Mouse (Mus musculus): ENCODE data around the gene Il2ra. TPM values are rescaled to one million over a fixed set of nuclear protein-coding genes. Genes with fewer than 3 reads are reported as not detected.
A peak's percentile ranks its signal among the peaks of the same experiment; 100 is the strongest.
"Not testable (repeated sequence)": the region's sequence is repeated elsewhere in the genome, so short reads cannot be mapped to it uniquely, and the experiment has no call there.

Il2ra gene
- polyA plus RNA-seq (2015; fragmentation: Nextera tagmentation; extraction: Ambion mirVana), result 1.9 and 3.1 TPM in 2 replicates

- H3K4me3 ChIP-seq (ENCODE audit: low read length), result no peak within 1 kb of the TSS
These were observed at the start of gene Il2ra for GRCm38 (mm10) chr2:11642451-11642941. Gene Il2ra, plus strand, starts transcription at chr2:11642807.

GRCm38 (mm10) chr2:11596690-11597089 is 45.9 kb upstream of the Il2ra start:
- no peak overlapping the region for H3K4me2 ChIP-seq (ENCODE audit: low read depth, low read length)

More at GRCm38 (mm10) chr2:11642451-11642941, at the start of gene Il2ra:
- H3K9me3 ChIP-seq (ENCODE audit: control insufficient read depth, low read length), result no peaks in the 10 kb centered on the region
- no peak within 1 kb of the TSS for H3K27ac ChIP-seq (ENCODE audit: low read length)
- no peaks in the 10 kb centered on the region for H3K36me3 ChIP-seq (ENCODE audit: control insufficient read depth, insufficient read depth, low read length)
- no peaks in the 10 kb centered on the region for H3K4me1 ChIP-seq (replicated peaks; ENCODE audit: control insufficient read depth, insufficient read depth, low read length)
- ATAC-seq (ENCODE audit: low read depth), result no peak
- H3K27me3 ChIP-seq (ENCODE audit: control insufficient read depth, insufficient read depth, low read depth, low read length), result no peaks in the 10 kb centered on the region
- no peak within 1 kb of the TSS for H3K4me2 ChIP-seq (ENCODE audit: low read depth, low read length)
- H3K9ac ChIP-seq (ENCODE audit: low read length), result no peak within 1 kb of the TSS
- WGBS, result 77% methylated on average over 3 of the region's 3 CpGs

GRCm38 (mm10) chr2:11597906-11598305 is 44.7 kb upstream of the Il2ra start:
- no peaks in the 10 kb centered on the region for H3K27me3 ChIP-seq (ENCODE audit: control insufficient read depth, insufficient read depth, low read depth, low read length)
- H3K4me3 ChIP-seq (ENCODE audit: low read length), result no peak overlapping the region
- H3K9me3 ChIP-seq (ENCODE audit: control insufficient read depth, low read length), result no peaks in the 10 kb centered on the region
- H3K27ac ChIP-seq (ENCODE audit: low read length), result no peak overlapping the region
- WGBS, result 97% methylated on average over 7 of the region's 7 CpGs
- H3K4me1 ChIP-seq (replicated peaks; ENCODE audit: control insufficient read depth, insufficient read depth, low read length), result peaks cover 7% of the 10 kb centered on the region
- H3K9ac ChIP-seq (ENCODE audit: low read length), result no peak overlapping the region
- no peak overlapping the region for H3K4me2 ChIP-seq (ENCODE audit: low read depth, low read length)
- ATAC-seq (ENCODE audit: low read depth), result no peak
- peaks cover 36% of the 10 kb centered on the region for H3K36me3 ChIP-seq (ENCODE audit: control insufficient read depth, insufficient read depth, low read length)

More at GRCm38 (mm10) chr2:11596690-11597089, 45.9 kb upstream of the Il2ra start:
- H3K27me3 ChIP-seq (ENCODE audit: control insufficient read depth, insufficient read depth, low read depth, low read length), result no peaks in the 10 kb centered on the region
- H3K4me3 ChIP-seq (ENCODE audit: low read length), result no peak overlapping the region
- WGBS, result 77% methylated on average over 2 of the region's 2 CpGs
- peaks cover 2% of the 10 kb centered on the region for H3K4me1 ChIP-seq (replicated peaks; ENCODE audit: control insufficient read depth, insufficient read depth, low read length)
- H3K27ac ChIP-seq (ENCODE audit: low read length), result no peak overlapping the region
- no peak for ATAC-seq (ENCODE audit: low read depth)
- H3K9ac ChIP-seq (ENCODE audit: low read length), result no peak overlapping the region
- H3K36me3 ChIP-seq (ENCODE audit: control insufficient read depth, insufficient read depth, low read length), result peaks cover 48% of the 10 kb centered on the region
- no peaks in the 10 kb centered on the region for H3K9me3 ChIP-seq (ENCODE audit: control insufficient read depth, low read length)

- WGBS, result 70% methylated on average over 6 of the region's 6 CpGs
- no peak for ATAC-seq (ENCODE audit: low read depth)
These were observed 40.8 kb upstream of the Il2ra start for GRCm38 (mm10) chr2:11601795-11602194.

GRCm38 (mm10) chr2:11602506-11603489 is 39.8 kb upstream of the Il2ra start:
- Histone ChIP-seq H3K27ac (ENCODE audit: low read length) (peak overlapping the region; percentile 55; the same call in 1 of the 2 replicates), H3K9ac (ENCODE audit: low read length) (peak overlapping the region; percentile 99), H3K4me3 (ENCODE audit: low read length) (peak overlapping the region; percentile 97), H3K36me3 (ENCODE audit: control insufficient read depth, insufficient read depth, low read length) (0 out of 2 replicates have a peak, but pooled peaks cover 3% of the 10 kb centered on the region), H3K9me3 (ENCODE audit: control insufficient read depth, low read length) (no peaks in the 10 kb centered on the region), H3K27me3 (ENCODE audit: control insufficient read depth, insufficient read depth, low read depth, low read length) (no peaks in the 10 kb centered on the region), H3K4me2 (ENCODE audit: low read depth, low read length) (peak overlapping the region; percentile 63), H3K4me1 (replicated peaks; ENCODE audit: control insufficient read depth, insufficient read depth, low read length) (peaks cover 7% of the 10 kb centered on the region)
- WGBS, result under 1% methylated on average over 67 of the region's 78 CpGs
- peak; percentile 99 for ATAC-seq (ENCODE audit: low read depth)

More at GRCm38 (mm10) chr2:11601795-11602194, 40.8 kb upstream of the Il2ra start:
- H3K4me2 ChIP-seq (ENCODE audit: low read depth, low read length), result peak overlapping the region; percentile 63
- H3K9ac ChIP-seq (ENCODE audit: low read length), result peak overlapping the region; percentile 99
- no peaks in the 10 kb centered on the region for H3K27me3 ChIP-seq (ENCODE audit: control insufficient read depth, insufficient read depth, low read depth, low read length)
- H3K9me3 ChIP-seq (ENCODE audit: control insufficient read depth, low read length), result no peaks in the 10 kb centered on the region
- H3K4me3 ChIP-seq (ENCODE audit: low read length), result peak overlapping the region; percentile 97
- H3K27ac ChIP-seq (ENCODE audit: low read length), result no peak overlapping the region
- peaks cover 7% of the 10 kb centered on the region for H3K4me1 ChIP-seq (replicated peaks; ENCODE audit: control insufficient read depth, insufficient read depth, low read length)
- peaks cover 9% of the 10 kb centered on the region; the same call in 1 of the 2 replicates for H3K36me3 ChIP-seq (ENCODE audit: control insufficient read depth, insufficient read depth, low read length)

- peak within 1 kb of the TSS; percentile 97 for H3K4me3 ChIP-seq (ENCODE audit: low read length)
- H3K27ac ChIP-seq (ENCODE audit: low read length), result peak within 1 kb of the TSS; percentile 55; the same call in 1 of the 2 replicates
- 87% methylated on average over 5 of the region's 5 CpGs for WGBS
- H3K9me3 ChIP-seq (ENCODE audit: control insufficient read depth, low read length), result no peaks in the 10 kb centered on the region
- H3K27me3 ChIP-seq (ENCODE audit: control insufficient read depth, insufficient read depth, low read depth, low read length), result no peaks in the 10 kb centered on the region
- peak within 1 kb of the TSS; percentile 99 for H3K9ac ChIP-seq (ENCODE audit: low read length)
- ATAC-seq (ENCODE audit: low read depth), result no peak
- 0 out of 2 replicates have a peak, but pooled peaks cover 2% of the 10 kb centered on the region for H3K36me3 ChIP-seq (ENCODE audit: control insufficient read depth, insufficient read depth, low read length)
- H3K4me2 ChIP-seq (ENCODE audit: low read depth, low read length), result peak within 1 kb of the TSS; percentile 63
- H3K4me1 ChIP-seq (replicated peaks; ENCODE audit: control insufficient read depth, insufficient read depth, low read length), result peaks cover 7% of the 10 kb centered on the region
These were observed 38.6 kb upstream of the Il2ra start, which contains the start of gene Rbm17 for GRCm38 (mm10) chr2:11604053-11604452. Gene Rbm17, minus strand, starts transcription at chr2:11604153.

GRCm38 (mm10) chr2:11604911-11605310 is 37.7 kb upstream of the Il2ra start:
- no peak for ATAC-seq (ENCODE audit: low read depth)
- H3K9ac ChIP-seq (ENCODE audit: low read length), result no peak overlapping the region
- H3K9me3 ChIP-seq (ENCODE audit: control insufficient read depth, low read length), result no peaks in the 10 kb centered on the region
- H3K4me2 ChIP-seq (ENCODE audit: low read depth, low read length), result no peak overlapping the region
- H3K27ac ChIP-seq (ENCODE audit: low read length), result no peak overlapping the region
- no peaks in the 10 kb centered on the region for H3K27me3 ChIP-seq (ENCODE audit: control insufficient read depth, insufficient read depth, low read depth, low read length)
- no peak overlapping the region for H3K4me3 ChIP-seq (ENCODE audit: low read length)
- H3K36me3 ChIP-seq (ENCODE audit: control insufficient read depth, insufficient read depth, low read length), result 0 out of 2 replicates have a peak, but pooled peaks cover under 1% of the 10 kb centered on the region
- peaks cover 7% of the 10 kb centered on the region for H3K4me1 ChIP-seq (replicated peaks; ENCODE audit: control insufficient read depth, insufficient read depth, low read length)

GRCm38 (mm10) chr2:11606718-11607117 is 35.9 kb upstream of the Il2ra start:
- not testable (repeated sequence) for ATAC-seq (ENCODE audit: low read depth); H3K4me3 ChIP-seq (ENCODE audit: low read length); H3K27me3 ChIP-seq (ENCODE audit: control insufficient read depth, insufficient read depth, low read depth, low read length); H3K4me1 ChIP-seq (replicated peaks; ENCODE audit: control insufficient read depth, insufficient read depth, low read length); H3K36me3 ChIP-seq (ENCODE audit: control insufficient read depth, insufficient read depth, low read length); H3K4me2 ChIP-seq (ENCODE audit: low read depth, low read length); H3K9me3 ChIP-seq (ENCODE audit: control insufficient read depth, low read length); H3K9ac ChIP-seq (ENCODE audit: low read length); H3K27ac ChIP-seq (ENCODE audit: low read length)
- 69% methylated on average over 4 of the region's 4 CpGs for WGBS

- not testable (repeated sequence) for H3K36me3 ChIP-seq (ENCODE audit: control insufficient read depth, insufficient read depth, low read length); H3K4me3 ChIP-seq (ENCODE audit: low read length); ATAC-seq (ENCODE audit: low read depth); H3K27me3 ChIP-seq (ENCODE audit: control insufficient read depth, insufficient read depth, low read depth, low read length); H3K27ac ChIP-seq (ENCODE audit: low read length); H3K9ac ChIP-seq (ENCODE audit: low read length); H3K9me3 ChIP-seq (ENCODE audit: control insufficient read depth, low read length); H3K4me2 ChIP-seq (ENCODE audit: low read depth, low read length); H3K4me1 ChIP-seq (replicated peaks; ENCODE audit: control insufficient read depth, insufficient read depth, low read length)
- 84% methylated on average over 6 of the region's 6 CpGs for WGBS
These were observed 29.7 kb upstream of the Il2ra start for GRCm38 (mm10) chr2:11612939-11613338.

All from lung, embryonic 16.5 days (tissue).